Mouse (Mus musculus): ENCODE measurements at regions not wholly inside any gene's neighbourhood (a gene's known extent, or its start where the extent isn't known, plus 50 kb on each side); places are given as distances from the start of the nearest gene placed in this dataset.

DNA sequence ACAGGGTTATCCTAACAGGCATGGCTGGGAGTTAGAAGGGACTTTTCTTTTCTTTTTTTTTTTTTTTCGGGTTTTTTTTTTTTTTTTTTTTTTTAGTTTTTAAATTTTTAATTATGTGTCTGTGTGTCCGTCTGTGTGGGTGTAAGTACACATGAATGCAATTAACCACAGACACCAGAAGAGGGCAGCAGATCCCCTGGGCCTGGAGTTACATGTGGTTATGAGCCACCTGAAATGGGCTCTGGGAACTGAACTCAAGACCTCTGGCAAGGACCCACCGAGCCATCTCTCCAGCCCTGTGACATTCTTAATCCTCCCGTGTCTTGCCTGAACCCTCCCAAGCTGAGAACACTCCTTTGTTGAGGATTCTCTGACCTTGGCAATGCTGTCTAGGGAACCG is 157.0 kb downstream of the Zfp36l2 start:
- Histone ChIP-seq H3K4me2 (replicated peaks; ENCODE audit: low read depth, low read length) (no peak overlapping the region), H3K4me1 (replicated peaks; ENCODE audit: control insufficient read depth, insufficient read depth, low read length) (no peaks in the 10 kb centered on the region; the same call in 1 of the 2 replicates), H3K36me3 (ENCODE audit: control insufficient read depth, insufficient read depth, low read length) (no peaks in the 10 kb centered on the region), H3K9me3 (ENCODE audit: control insufficient read depth, low read length) (no peaks in the 10 kb centered on the region), H3K27me3 (ENCODE audit: control insufficient read depth, insufficient read depth, low read length) (no peaks in the 10 kb centered on the region), H3K27ac (ENCODE audit: low read depth, low read length) (no peak overlapping the region), H3K9ac (ENCODE audit: low read depth, low read length) (no peak overlapping the region), H3K4me3 (ENCODE audit: low read depth, low read length) (no peak overlapping the region)
- WGBS = 91% methylated on average over 5 of the region's 5 CpGs
- no peak for ATAC-seq (ENCODE audit: low FRiP score)
- no peak for DNase-seq (ENCODE audit: low spot score)

DNA sequence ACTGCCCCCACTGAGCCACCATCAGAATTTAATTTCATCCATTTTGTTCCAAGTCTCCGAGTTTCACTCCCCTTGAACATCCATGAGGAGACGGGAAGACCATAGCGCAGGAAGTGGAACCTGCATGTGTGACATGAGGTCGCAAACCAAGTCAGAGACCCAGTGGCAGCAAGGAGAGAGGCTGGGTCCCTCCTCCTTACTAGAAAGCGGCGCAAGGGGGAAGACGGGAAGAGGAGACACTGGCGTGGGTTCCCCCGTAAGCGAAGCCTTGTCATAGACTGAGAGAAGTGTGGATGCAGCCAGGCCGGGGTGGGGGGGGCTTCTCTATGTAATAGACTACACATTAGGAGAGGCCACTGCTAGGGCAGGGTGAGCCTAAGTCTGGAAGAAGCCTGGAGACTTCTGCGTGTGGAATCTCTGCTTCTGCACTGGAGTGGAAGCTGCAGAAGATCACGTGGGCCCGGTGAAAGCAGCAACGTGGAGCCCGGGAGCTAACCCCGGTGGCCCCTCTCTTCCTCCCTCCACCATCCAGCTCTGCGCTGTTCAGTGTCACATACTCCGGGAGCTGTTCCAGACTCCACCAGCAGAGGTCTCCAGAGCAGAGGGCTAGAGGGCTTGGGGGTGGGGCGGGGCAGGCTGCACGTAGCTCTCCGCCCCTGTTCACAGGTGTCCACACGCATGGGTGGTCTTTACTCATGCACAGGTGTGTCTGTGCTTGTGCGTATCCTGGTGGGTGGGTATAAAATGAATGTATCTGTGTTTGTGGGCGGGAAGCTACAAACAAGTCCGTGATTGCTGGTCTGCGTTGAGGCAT is 159.4 kb downstream of the Zfp36l2 start:
- Histone ChIP-seq H3K27ac (ENCODE audit: low read depth, low read length) (no peak overlapping the region), H3K4me2 (replicated peaks; ENCODE audit: low read depth, low read length) (peak overlapping the region; percentile 16), H3K4me1 (replicated peaks; ENCODE audit: control insufficient read depth, insufficient read depth, low read length) (no peaks in the 10 kb centered on the region; the same call in 1 of the 2 replicates), H3K9ac (ENCODE audit: low read depth, low read length) (peak overlapping the region; percentile 3; the same call in 1 of the 2 replicates), H3K9me3 (ENCODE audit: control insufficient read depth, low read length) (no peaks in the 10 kb centered on the region), H3K27me3 (ENCODE audit: control insufficient read depth, insufficient read depth, low read length) (no peaks in the 10 kb centered on the region), H3K4me3 (ENCODE audit: low read depth, low read length) (no peak overlapping the region), H3K36me3 (ENCODE audit: control insufficient read depth, insufficient read depth, low read length) (no peaks in the 10 kb centered on the region)
- DNase-seq (ENCODE audit: low spot score) (peak; percentile 96), ATAC-seq (ENCODE audit: low FRiP score) (peak; percentile 87)
- 22% methylated on average over 27 of the region's 27 CpGs for WGBS

DNA sequence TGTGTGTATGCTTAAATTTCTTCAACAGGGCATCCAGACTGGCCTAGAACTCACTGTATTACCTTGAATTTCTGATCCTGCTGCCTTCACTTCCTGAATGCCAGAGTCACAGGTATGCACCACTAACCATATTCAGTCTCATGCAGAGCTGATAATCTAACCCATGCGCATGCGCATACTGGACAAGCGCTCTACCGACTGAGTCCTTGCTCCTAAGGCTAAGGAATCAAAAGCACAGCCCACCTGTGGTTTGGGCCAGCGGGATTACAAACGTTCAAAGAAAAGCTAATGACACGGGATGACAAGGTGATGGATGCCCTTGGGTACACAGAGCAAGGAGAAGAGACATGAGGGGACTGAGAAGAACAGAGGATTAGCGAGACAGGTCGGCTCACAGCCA is 160.5 kb downstream of the Zfp36l2 start:
- Histone ChIP-seq H3K4me2 (replicated peaks; ENCODE audit: low read depth, low read length) (no peak overlapping the region), H3K9ac (ENCODE audit: low read depth, low read length) (no peak overlapping the region), H3K27ac (ENCODE audit: low read depth, low read length) (no peak overlapping the region), H3K9me3 (ENCODE audit: control insufficient read depth, low read length) (no peaks in the 10 kb centered on the region), H3K4me3 (ENCODE audit: low read depth, low read length) (no peak overlapping the region), H3K36me3 (ENCODE audit: control insufficient read depth, insufficient read depth, low read length) (no peaks in the 10 kb centered on the region), H3K27me3 (ENCODE audit: control insufficient read depth, insufficient read depth, low read length) (no peaks in the 10 kb centered on the region), H3K4me1 (replicated peaks; ENCODE audit: control insufficient read depth, insufficient read depth, low read length) (no peaks in the 10 kb centered on the region; the same call in 1 of the 2 replicates)
- ATAC-seq (ENCODE audit: low FRiP score) (no peak), DNase-seq (ENCODE audit: low spot score) (no peak)
- WGBS = 38% methylated on average over 9 of the region's 9 CpGs

GRCm38 (mm10) chr17:84026110-84026509 is 161.6 kb downstream of the Zfp36l2 start:
- H3K9me3 ChIP-seq (ENCODE audit: control insufficient read depth, low read length) = no peaks in the 10 kb centered on the region
- H3K27ac ChIP-seq (ENCODE audit: low read depth, low read length) = no peak overlapping the region
- no peak overlapping the region for H3K4me2 ChIP-seq (replicated peaks; ENCODE audit: low read depth, low read length)
- H3K27me3 ChIP-seq (ENCODE audit: control insufficient read depth, insufficient read depth, low read length) = no peaks in the 10 kb centered on the region
- DNase-seq (ENCODE audit: low spot score) (no peak), ATAC-seq (ENCODE audit: low FRiP score) (no peak)
- H3K4me3 ChIP-seq (ENCODE audit: low read depth, low read length) = no peak overlapping the region
- H3K36me3 ChIP-seq (ENCODE audit: control insufficient read depth, insufficient read depth, low read length) = no peaks in the 10 kb centered on the region
- no peaks in the 10 kb centered on the region; the same call in 1 of the 2 replicates for H3K4me1 ChIP-seq (replicated peaks; ENCODE audit: control insufficient read depth, insufficient read depth, low read length)
- 33% methylated on average over 9 of the region's 9 CpGs for WGBS
- no peak overlapping the region for H3K9ac ChIP-seq (ENCODE audit: low read depth, low read length)

- Histone ChIP-seq H3K27ac (ENCODE audit: low read depth, low read length) (no peak overlapping the region), H3K36me3 (ENCODE audit: control insufficient read depth, insufficient read depth, low read length) (no peaks in the 10 kb centered on the region), H3K27me3 (ENCODE audit: control insufficient read depth, insufficient read depth, low read length) (no peaks in the 10 kb centered on the region), H3K4me3 (ENCODE audit: low read depth, low read length) (no peak overlapping the region), H3K9ac (ENCODE audit: low read depth, low read length) (no peak overlapping the region), H3K4me2 (replicated peaks; ENCODE audit: low read depth, low read length) (no peak overlapping the region), H3K9me3 (ENCODE audit: control insufficient read depth, low read length) (no peaks in the 10 kb centered on the region), H3K4me1 (replicated peaks; ENCODE audit: control insufficient read depth, insufficient read depth, low read length) (no peaks in the 10 kb centered on the region; the same call in 1 of the 2 replicates)
- WGBS = 86% methylated on average over 7 of the region's 7 CpGs
- ATAC-seq (ENCODE audit: low FRiP score) = no peak
- no peak for DNase-seq (ENCODE audit: low spot score)
Observed at GRCm38 (mm10) chr17:84022358-84022757, 165.4 kb downstream of the Zfp36l2 start.

- no peaks in the 10 kb centered on the region for H3K27me3 ChIP-seq (ENCODE audit: control insufficient read depth, insufficient read depth, low read length)
- H3K4me3 ChIP-seq (ENCODE audit: low read depth, low read length) = no peak overlapping the region
- WGBS = 72% methylated on average over 1 of the region's 1 CpGs
- no peaks in the 10 kb centered on the region for H3K36me3 ChIP-seq (ENCODE audit: control insufficient read depth, insufficient read depth, low read length)
- H3K9me3 ChIP-seq (ENCODE audit: control insufficient read depth, low read length) = no peaks in the 10 kb centered on the region
- no peak overlapping the region for H3K27ac ChIP-seq (ENCODE audit: low read depth, low read length)
- H3K4me1 ChIP-seq (replicated peaks; ENCODE audit: control insufficient read depth, insufficient read depth, low read length) = no peaks in the 10 kb centered on the region
- H3K4me2 ChIP-seq (replicated peaks; ENCODE audit: low read depth, low read length) = no peak overlapping the region
- DNase-seq (ENCODE audit: low spot score) = no peak
- no peak for ATAC-seq (ENCODE audit: low FRiP score)
- no peak overlapping the region for H3K9ac ChIP-seq (ENCODE audit: low read depth, low read length)
Observed at GRCm38 (mm10) chr17:84018817-84019216, 168.9 kb downstream of the Zfp36l2 start.

GRCm38 (mm10) chr17:84017891-84018290 is 169.9 kb downstream of the Zfp36l2 start:
- Histone ChIP-seq H3K9ac (ENCODE audit: low read depth, low read length) (no peak overlapping the region), H3K36me3 (ENCODE audit: control insufficient read depth, insufficient read depth, low read length) (no peaks in the 10 kb centered on the region), H3K4me2 (replicated peaks; ENCODE audit: low read depth, low read length) (no peak overlapping the region), H3K4me3 (ENCODE audit: low read depth, low read length) (no peak overlapping the region), H3K9me3 (ENCODE audit: control insufficient read depth, low read length) (no peaks in the 10 kb centered on the region), H3K27me3 (ENCODE audit: control insufficient read depth, insufficient read depth, low read length) (no peaks in the 10 kb centered on the region), H3K4me1 (replicated peaks; ENCODE audit: control insufficient read depth, insufficient read depth, low read length) (no peaks in the 10 kb centered on the region), H3K27ac (ENCODE audit: low read depth, low read length) (no peak overlapping the region)
- WGBS = 91% methylated on average over 4 of the region's 4 CpGs
- DNase-seq (ENCODE audit: low spot score) = no peak
- no peak for ATAC-seq (ENCODE audit: low FRiP score)

- WGBS = 89% methylated on average over 12 of the region's 12 CpGs
- H3K9me3 ChIP-seq (ENCODE audit: control insufficient read depth, low read length) = no peaks in the 10 kb centered on the region
- no peaks in the 10 kb centered on the region for H3K27me3 ChIP-seq (ENCODE audit: control insufficient read depth, insufficient read depth, low read length)
- H3K4me3 ChIP-seq (ENCODE audit: low read depth, low read length) = no peak overlapping the region
- H3K4me2 ChIP-seq (replicated peaks; ENCODE audit: low read depth, low read length) = no peak overlapping the region
- DNase-seq (ENCODE audit: low spot score) = no peak
- H3K4me1 ChIP-seq (replicated peaks; ENCODE audit: control insufficient read depth, insufficient read depth, low read length) = no peaks in the 10 kb centered on the region
- no peak overlapping the region for H3K9ac ChIP-seq (ENCODE audit: low read depth, low read length)
- ATAC-seq (ENCODE audit: low FRiP score) = no peak
- no peak overlapping the region for H3K27ac ChIP-seq (ENCODE audit: low read depth, low read length)
- no peaks in the 10 kb centered on the region for H3K36me3 ChIP-seq (ENCODE audit: control insufficient read depth, insufficient read depth, low read length)
Observed at GRCm38 (mm10) chr17:84014287-84015039, 166.7 kb upstream of the Haao start.

Data from hindbrain, embryonic 11.5 days (tissue).